Mouse (Mus musculus) midbrain, embryonic 13.5 days (tissue): Measurements from ENCODE around the gene Arl3. TPM values are rescaled to one million over a fixed set of nuclear protein-coding genes. Genes with fewer than 3 reads are reported as not detected.
A peak's percentile ranks its signal among the peaks of the same experiment; 100 is the strongest.

Experiments
- ATAC-seq: fragments of 200-750 bp; cut with Nextera tagmentation; 2 replicates; pipeline ENCODE4 v1.8.0; 2017; ENCODE audit warnings: mild to moderate bottlenecking, moderate TSS enrichment, moderate library complexity
- H3K27ac ChIP-seq: fragments of 300-500 bp; sonication (generic); 2 replicates; pipeline ENCODE4 v1.5.1; 2015; ENCODE audit warnings: inconsistent platforms, mild to moderate bottlenecking, moderate library complexity
- H3K27me3 ChIP-seq: fragments of 300-500 bp; sonication (generic); 2 replicates; pipeline ENCODE4 v1.6.1; 2015; ENCODE audit warnings: mild to moderate bottlenecking, inconsistent platforms
- H3K36me3 ChIP-seq: fragments of 300-500 bp; sonication (generic); 2 replicates; pipeline ENCODE4 v1.6.1; 2015; ENCODE audit warnings: mild to moderate bottlenecking, inconsistent platforms
- H3K4me1 ChIP-seq: fragments of 300-500 bp; sonication (generic); replicated peaks from 2 replicates; pipeline ENCODE4 v1.6.1; 2015; ENCODE audit warnings: inconsistent platforms
- H3K4me2 ChIP-seq: fragments of 300-500 bp; sonication (generic); replicated peaks from 2 replicates; pipeline ENCODE4 v1.6.1; 2015; ENCODE audit warnings: moderate library complexity, mild to moderate bottlenecking, inconsistent platforms
- H3K4me3 ChIP-seq: fragments of 300-500 bp; sonication (generic); replicated peaks from 2 replicates; pipeline ENCODE4 v1.5.1; 2015; ENCODE audit warnings: mild to moderate bottlenecking, inconsistent platforms
- H3K9ac ChIP-seq: fragments of 300-500 bp; sonication (generic); replicated peaks from 2 replicates; pipeline ENCODE4 v1.6.1; 2015; ENCODE audit warnings: mild to moderate bottlenecking, inconsistent platforms
- H3K9me3 ChIP-seq: fragments of 300-500 bp; sonication (generic); 2 replicates; pipeline ENCODE4 v1.6.1; 2016; ENCODE audit warnings: mild to moderate bottlenecking, inconsistent platforms
- WGBS: fragments of 180-500 bp; shearing (Covaris S2); methylation state at CpG from one replicate; pipeline ENCODE4 v1.1.7; 2015; 5-methylcytosine and 5-hydroxymethylcytosine counted together
- polyA plus RNA-seq: library from polyadenylated mRNA; unstranded; fragments of >200 nt; fragmentation: Nextera tagmentation; extraction: Ambion mirVana; gene quantifications from 2 replicates; pipeline ENCODE4 v1.2.1, GENCODE M21; 2015

Arl3 gene
- polyA plus RNA-seq, result 226 and 238 TPM in 2 replicates

- Histone ChIP-seq H3K27ac (peak within 1 kb of the TSS; percentile 76), H3K27me3 (no peaks in the 10 kb centered on the region), H3K4me2 (peak within 1 kb of the TSS; percentile 78), H3K36me3 (no peaks in the 10 kb centered on the region), H3K9me3 (no peaks in the 10 kb centered on the region), H3K9ac (peak within 1 kb of the TSS; percentile 74), H3K4me3 (peak within 1 kb of the TSS; percentile 62), H3K4me1 (peaks cover 24% of the 10 kb centered on the region)
- ATAC-seq, result peak; percentile 97
- WGBS, result under 1% methylated on average over 57 of the region's 67 CpGs
Observed at GRCm38 (mm10) chr19:46572951-46573937, at the start of gene Arl3, which contains the start of gene Sfxn2. Gene Arl3 (minus strand): TSS chr19:46573198. Gene Sfxn2 (plus strand): TSS chr19:46573365.

- Histone ChIP-seq H3K36me3 (peaks cover 16% of the 10 kb centered on the region), H3K9me3 (no peaks in the 10 kb centered on the region), H3K4me2 (peak overlapping the region; percentile 40), H3K9ac (peak overlapping the region; percentile 52; the same call in 1 of the 2 replicates), H3K4me1 (peaks cover 77% of the 10 kb centered on the region), H3K4me3 (no peak overlapping the region), H3K27ac (0 out of 2 replicates have a peak overlapping the region, but pooled peaks have one; percentile 9), H3K27me3 (no peaks in the 10 kb centered on the region)
- ATAC-seq, result no peak
- 33% methylated on average over 12 of the region's 12 CpGs for WGBS
Observed at GRCm38 (mm10) chr19:46622659-46623193, 49.7 kb upstream of the Arl3 start.

- Histone ChIP-seq H3K9ac (no peak overlapping the region), H3K4me2 (no peak overlapping the region), H3K27me3 (no peaks in the 10 kb centered on the region), H3K4me1 (peaks cover 72% of the 10 kb centered on the region), H3K36me3 (peaks cover 16% of the 10 kb centered on the region), H3K9me3 (no peaks in the 10 kb centered on the region), H3K27ac (peak overlapping the region; percentile 27), H3K4me3 (no peak overlapping the region)
- WGBS, result 54% methylated on average over 19 of the region's 19 CpGs
- no peak for ATAC-seq
Observed at GRCm38 (mm10) chr19:46621236-46622183, 48.5 kb upstream of the Arl3 start.

GRCm38 (mm10) chr19:46620016-46620808 is 47.2 kb upstream of the Arl3 start:
- no peaks in the 10 kb centered on the region for H3K9me3 ChIP-seq
- peak overlapping the region; percentile 19; the same call in 1 of the 2 replicates for H3K27ac ChIP-seq
- peaks cover 10% of the 10 kb centered on the region for H3K36me3 ChIP-seq
- H3K4me2 ChIP-seq, result no peak overlapping the region
- WGBS, result 76% methylated on average over 14 of the region's 14 CpGs
- H3K4me1 ChIP-seq, result peaks cover 72% of the 10 kb centered on the region
- no peaks in the 10 kb centered on the region for H3K27me3 ChIP-seq
- no peak for ATAC-seq
- 0 out of 2 replicates have a peak overlapping the region, but pooled peaks have one; percentile 10 for H3K9ac ChIP-seq
- no peak overlapping the region for H3K4me3 ChIP-seq

GRCm38 (mm10) chr19:46619518-46619917 is 46.5 kb upstream of the Arl3 start:
- H3K9ac ChIP-seq, result no peak overlapping the region
- no peaks in the 10 kb centered on the region for H3K27me3 ChIP-seq
- H3K27ac ChIP-seq, result 0 out of 2 replicates have a peak overlapping the region, but pooled peaks have one; percentile 19
- H3K4me2 ChIP-seq, result no peak overlapping the region
- no peak for ATAC-seq
- H3K9me3 ChIP-seq, result no peaks in the 10 kb centered on the region
- H3K4me1 ChIP-seq, result peaks cover 69% of the 10 kb centered on the region
- 0 out of 2 replicates have a peak, but pooled peaks cover 4% of the 10 kb centered on the region for H3K36me3 ChIP-seq
- 96% methylated on average over 6 of the region's 6 CpGs for WGBS
- H3K4me3 ChIP-seq, result no peak overlapping the region

GRCm38 (mm10) chr19:46619001-46619400 is 46.0 kb upstream of the Arl3 start:
- Histone ChIP-seq H3K27me3 (no peaks in the 10 kb centered on the region), H3K4me2 (no peak overlapping the region), H3K9me3 (no peaks in the 10 kb centered on the region), H3K4me3 (no peak overlapping the region), H3K36me3 (peaks cover 8% of the 10 kb centered on the region), H3K27ac (peak overlapping the region; percentile 49; the same call in 1 of the 2 replicates), H3K4me1 (peaks cover 63% of the 10 kb centered on the region), H3K9ac (no peak overlapping the region)
- WGBS, result 82% methylated on average over 19 of the region's 19 CpGs
- no peak for ATAC-seq

GRCm38 (mm10) chr19:46618322-46618721 is 45.3 kb upstream of the Arl3 start:
- no peak for ATAC-seq
- Histone ChIP-seq H3K4me3 (no peak overlapping the region), H3K4me1 (peaks cover 57% of the 10 kb centered on the region), H3K9me3 (no peaks in the 10 kb centered on the region), H3K27me3 (no peaks in the 10 kb centered on the region), H3K9ac (no peak overlapping the region), H3K36me3 (peaks cover 14% of the 10 kb centered on the region), H3K27ac (peak overlapping the region; percentile 32; the same call in 1 of the 2 replicates), H3K4me2 (no peak overlapping the region)
- 48% methylated on average over 9 of the region's 9 CpGs for WGBS

- Histone ChIP-seq H3K9me3 (no peaks in the 10 kb centered on the region), H3K4me1 (peaks cover 47% of the 10 kb centered on the region), H3K27me3 (no peaks in the 10 kb centered on the region), H3K4me3 (no peak overlapping the region), H3K9ac (no peak overlapping the region), H3K36me3 (peaks cover 21% of the 10 kb centered on the region), H3K27ac (no peak overlapping the region), H3K4me2 (no peak overlapping the region)
- WGBS, result 97% methylated on average over 8 of the region's 8 CpGs
- ATAC-seq, result no peak
Observed at GRCm38 (mm10) chr19:46617361-46617760, 44.4 kb upstream of the Arl3 start.

GRCm38 (mm10) chr19:46616378-46616777 is 43.4 kb upstream of the Arl3 start:
- 88% methylated on average over 11 of the region's 11 CpGs for WGBS
- Histone ChIP-seq H3K4me3 (no peak overlapping the region), H3K9me3 (no peaks in the 10 kb centered on the region), H3K4me1 (peaks cover 37% of the 10 kb centered on the region), H3K4me2 (no peak overlapping the region), H3K27ac (no peak overlapping the region), H3K27me3 (no peaks in the 10 kb centered on the region), H3K9ac (no peak overlapping the region), H3K36me3 (peaks cover 25% of the 10 kb centered on the region)
- ATAC-seq, result no peak

- 97% methylated on average over 7 of the region's 7 CpGs for WGBS
- Histone ChIP-seq H3K4me3 (no peak overlapping the region), H3K9ac (no peak overlapping the region), H3K36me3 (peaks cover 58% of the 10 kb centered on the region), H3K9me3 (no peaks in the 10 kb centered on the region), H3K27ac (no peak overlapping the region), H3K27me3 (no peaks in the 10 kb centered on the region), H3K4me2 (no peak overlapping the region), H3K4me1 (no peaks in the 10 kb centered on the region)
- ATAC-seq, result no peak
Observed at GRCm38 (mm10) chr19:46608158-46608557, 35.2 kb upstream of the Arl3 start.

- Histone ChIP-seq H3K4me2 (no peak overlapping the region), H3K27me3 (no peaks in the 10 kb centered on the region), H3K36me3 (peaks cover 54% of the 10 kb centered on the region), H3K9ac (no peak overlapping the region), H3K27ac (no peak overlapping the region), H3K4me1 (0 out of 2 replicates have a peak, but pooled peaks cover 2% of the 10 kb centered on the region), H3K4me3 (no peak overlapping the region), H3K9me3 (no peaks in the 10 kb centered on the region)
- ATAC-seq, result no peak
- WGBS, result 76% methylated on average over 7 of the region's 7 CpGs
Observed at GRCm38 (mm10) chr19:46607424-46607823, 34.4 kb upstream of the Arl3 start.
